Mouse (Mus musculus): ENCODE measurements around the gene Npas3. TPM values are rescaled to one million over a fixed set of nuclear protein-coding genes. Genes with fewer than 3 reads are reported as not detected.

Npas3 gene
- polyA plus RNA-seq, 1 experiment, result 0.30 TPM

DNA sequence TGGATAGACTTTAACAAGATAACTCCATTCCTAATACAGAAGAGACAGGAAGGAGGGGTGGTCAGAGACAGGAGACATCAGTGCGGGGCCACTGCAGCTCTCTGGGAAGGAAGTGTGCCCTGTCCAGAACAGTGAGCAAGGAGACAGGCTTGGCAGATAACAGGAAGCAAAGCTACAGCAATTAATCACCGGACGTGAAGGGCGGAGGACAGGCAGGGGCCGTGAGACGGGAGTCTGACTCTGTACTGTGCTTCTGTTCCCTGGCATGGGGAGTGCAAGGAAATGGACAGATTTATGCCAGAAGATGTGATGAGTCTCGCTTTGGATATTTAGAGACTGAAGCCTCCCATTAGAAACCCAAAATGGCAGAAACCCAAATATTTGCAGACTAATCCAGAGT is 47.3 kb downstream of the Npas3 start:
- DNase-seq (ENCODE audit: low read depth), result no peak

DNA sequence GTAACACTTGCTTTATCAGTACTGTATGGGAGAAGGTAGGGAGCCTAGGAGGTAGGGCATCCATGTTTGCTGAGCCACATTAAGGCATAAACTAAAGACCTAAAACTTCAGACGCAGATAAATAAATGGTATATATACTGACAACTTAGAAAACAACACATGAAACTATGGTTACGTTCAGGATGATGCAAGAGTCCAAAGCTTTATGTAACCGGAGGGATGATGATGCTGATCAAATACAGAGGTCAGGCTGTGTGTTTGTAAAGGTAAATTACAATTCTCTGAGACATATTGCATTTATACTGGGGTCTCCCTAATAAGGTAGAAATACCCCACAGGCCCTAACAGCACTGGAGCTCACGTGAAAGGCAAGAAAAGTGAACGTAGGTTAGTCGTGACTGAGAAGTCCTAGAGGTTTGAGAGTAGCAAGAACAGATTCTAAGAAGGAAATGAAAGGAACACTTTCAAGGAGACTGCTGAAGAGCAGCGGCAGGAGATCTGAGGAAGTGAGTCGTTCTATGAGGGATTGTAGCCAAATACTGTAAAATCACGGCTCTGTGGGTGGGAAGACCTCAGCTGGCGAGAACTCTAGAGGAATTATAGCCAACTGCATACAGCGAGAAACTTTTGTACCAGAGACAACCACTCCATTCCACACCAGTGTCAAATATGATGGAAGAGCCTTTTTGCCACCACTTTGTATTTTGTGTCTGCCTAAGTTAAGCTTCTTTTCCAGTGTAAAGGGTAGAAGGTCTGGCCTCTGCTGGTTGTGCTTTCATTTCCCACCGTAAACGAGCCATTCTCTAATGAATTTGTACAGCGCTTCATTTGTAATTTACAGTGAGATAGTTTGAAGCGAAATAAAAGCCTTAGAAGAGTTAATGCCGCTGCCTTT is 49.7 kb downstream of the Npas3 start:
- DNase-seq (ENCODE audit: low read depth), result no peak

DNA sequence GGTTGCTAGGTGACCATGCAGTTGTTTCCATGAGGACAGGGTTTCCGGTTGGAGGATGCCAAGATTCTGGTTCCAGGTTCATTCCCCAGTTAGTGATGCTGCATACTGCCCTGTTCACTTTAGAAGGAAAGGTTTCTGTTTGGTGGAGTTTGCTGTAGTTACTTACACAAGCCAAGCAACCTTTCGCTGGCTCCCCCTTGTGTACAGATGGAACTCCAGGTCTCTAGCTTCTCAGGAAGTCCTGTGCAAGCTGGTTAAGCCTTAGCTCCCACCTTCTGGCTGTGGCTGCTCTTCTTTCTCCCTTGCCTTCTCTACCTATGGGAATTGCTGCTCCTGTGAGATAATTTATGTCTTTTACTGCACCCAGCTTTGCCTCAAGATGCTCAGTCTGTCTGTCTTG is 52.5 kb downstream of the Npas3 start:
- no peak for DNase-seq (ENCODE audit: low read depth)

GRCm38 (mm10) chr12:53302129-53302528 is 53.7 kb downstream of the Npas3 start:
- DNase-seq (ENCODE audit: low read depth), result no peak

GRCm38 (mm10) chr12:53316715-53317114 is 68.2 kb downstream of the Npas3 start:
- no peak for DNase-seq (ENCODE audit: low read depth)

DNA sequence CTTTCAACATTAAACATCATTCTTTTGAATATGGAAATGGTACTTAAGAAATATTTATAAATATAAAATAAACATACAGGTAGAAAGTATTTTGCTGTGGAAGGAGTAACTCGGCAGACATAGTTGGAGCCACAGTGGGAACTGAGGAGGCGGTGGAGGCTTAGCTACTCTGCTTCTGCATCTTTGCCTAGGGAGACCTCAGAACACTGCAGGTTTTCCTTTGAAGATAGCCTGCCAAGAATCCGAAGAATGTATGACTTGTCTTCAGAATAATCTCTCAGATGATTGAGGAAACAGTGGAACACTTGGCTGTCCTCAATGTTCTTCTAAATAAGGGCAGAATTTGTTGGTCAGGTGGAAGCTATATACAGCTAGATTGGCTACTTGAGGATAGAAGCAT is 69.3 kb downstream of the Npas3 start:
- DNase-seq (ENCODE audit: low read depth), result no peak

GRCm38 (mm10) chr12:53320526-53320925 is 72.0 kb downstream of the Npas3 start:
- DNase-seq (ENCODE audit: low read depth), result no peak

DNA sequence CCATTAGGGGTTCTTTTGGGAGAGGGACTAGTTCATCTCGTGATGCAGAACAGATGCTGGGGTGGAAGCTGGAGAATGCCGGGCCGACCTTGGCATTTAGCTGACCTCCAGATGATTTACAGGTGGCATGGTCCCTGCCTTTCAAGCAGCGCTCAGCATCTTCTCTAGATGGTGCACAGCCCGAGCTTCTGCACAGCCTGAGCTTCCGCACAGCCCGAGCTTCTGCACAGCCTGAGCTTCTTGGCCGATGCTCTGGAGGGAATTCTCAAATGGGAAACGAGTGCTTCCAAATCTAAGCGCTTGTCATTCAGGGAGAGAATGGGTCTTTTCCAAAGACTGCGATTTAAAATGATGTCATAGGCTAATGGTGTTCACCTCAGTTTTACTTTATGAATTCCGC is 72.5 kb downstream of the Npas3 start:
- no peak for DNase-seq (ENCODE audit: low read depth)

- no peak for DNase-seq (ENCODE audit: low read depth)
These were observed 73.5 kb downstream of the Npas3 start for GRCm38 (mm10) chr12:53321944-53322343.

- no peak for DNase-seq (ENCODE audit: low read depth)
These were observed 79.2 kb downstream of the Npas3 start for GRCm38 (mm10) chr12:53327653-53328188.

GRCm38 (mm10) chr12:53328257-53328736 is 79.8 kb downstream of the Npas3 start:
- DNase-seq (ENCODE audit: low read depth), result no peak

GRCm38 (mm10) chr12:53330141-53330540 is 81.7 kb downstream of the Npas3 start:
- no peak for DNase-seq (ENCODE audit: low read depth)

- DNase-seq (ENCODE audit: low read depth), result no peak
These were observed 82.9 kb downstream of the Npas3 start for GRCm38 (mm10) chr12:53331391-53331790.

DNA sequence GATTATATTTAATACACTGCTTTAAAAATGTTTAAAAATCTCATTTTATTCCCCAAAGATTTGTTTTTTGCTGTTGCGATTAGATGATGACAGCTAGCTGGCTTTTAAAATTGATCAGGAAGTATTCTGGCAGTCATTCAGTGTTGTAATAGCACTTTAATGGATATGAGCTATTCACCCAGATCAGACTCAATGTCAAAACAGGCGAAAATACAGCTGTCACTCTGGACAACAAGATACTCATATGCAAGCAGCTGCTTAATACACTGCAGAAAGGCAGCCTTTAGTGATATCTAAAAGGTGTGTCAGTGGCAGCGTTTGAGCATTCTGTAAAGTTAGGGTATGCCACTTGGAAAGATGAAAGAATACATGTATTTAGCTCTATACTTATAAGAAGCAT is 83.3 kb downstream of the Npas3 start:
- DNase-seq (ENCODE audit: low read depth), result no peak

DNA sequence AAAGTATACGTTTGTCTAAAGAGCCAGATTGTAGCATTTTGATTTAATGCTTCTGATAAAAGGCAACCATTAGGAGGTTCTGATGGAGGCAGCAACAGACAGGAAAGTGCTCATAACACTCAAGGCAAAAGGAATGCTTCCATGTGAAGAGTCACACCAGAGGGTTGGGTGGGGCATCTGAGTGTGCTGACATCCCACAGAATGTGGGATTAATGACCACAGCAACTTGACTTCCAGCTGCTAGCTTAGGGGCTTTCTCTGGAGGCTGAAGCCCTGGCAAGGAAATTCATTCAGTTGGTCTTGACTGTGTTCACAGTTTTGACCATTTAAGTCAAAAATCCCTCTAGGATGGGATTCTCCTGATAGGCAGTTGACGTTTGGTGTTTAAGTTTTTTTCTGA is 84.8 kb downstream of the Npas3 start:
- no peak for DNase-seq (ENCODE audit: low read depth)

GRCm38 (mm10) chr12:53338349-53338948 is 90.0 kb downstream of the Npas3 start:
- DNase-seq (ENCODE audit: low read depth), result no peak

- no peak for DNase-seq (ENCODE audit: low read depth)
These were observed 94.3 kb downstream of the Npas3 start for GRCm38 (mm10) chr12:53342741-53343140.

DNA sequence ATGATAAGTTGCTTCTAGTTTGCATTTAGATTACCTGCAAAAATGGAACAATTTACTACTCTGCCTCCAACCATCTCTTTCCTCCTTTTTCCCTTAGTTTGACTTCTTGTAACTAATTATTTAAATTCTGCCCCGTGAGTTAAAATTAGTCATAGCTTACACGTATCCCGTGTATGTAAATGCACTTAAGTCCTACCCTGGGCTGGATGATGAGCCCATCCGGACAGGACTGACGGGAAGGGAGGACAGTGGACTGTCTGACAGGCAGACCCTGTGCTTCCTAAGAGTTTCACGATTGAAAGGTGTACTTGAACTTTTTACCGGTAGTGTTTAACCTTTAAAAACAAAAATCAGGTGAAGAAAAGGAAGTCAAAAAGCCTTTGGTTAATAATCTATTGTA is 103.4 kb downstream of the Npas3 start:
- no peak for DNase-seq (ENCODE audit: low read depth)

GRCm38 (mm10) chr12:53365751-53366150 is 117.3 kb downstream of the Npas3 start:
- DNase-seq (ENCODE audit: low read depth), result no peak

GRCm38 (mm10) chr12:53384851-53385250 is 136.4 kb downstream of the Npas3 start:
- DNase-seq (ENCODE audit: low read depth), result no peak

DNA sequence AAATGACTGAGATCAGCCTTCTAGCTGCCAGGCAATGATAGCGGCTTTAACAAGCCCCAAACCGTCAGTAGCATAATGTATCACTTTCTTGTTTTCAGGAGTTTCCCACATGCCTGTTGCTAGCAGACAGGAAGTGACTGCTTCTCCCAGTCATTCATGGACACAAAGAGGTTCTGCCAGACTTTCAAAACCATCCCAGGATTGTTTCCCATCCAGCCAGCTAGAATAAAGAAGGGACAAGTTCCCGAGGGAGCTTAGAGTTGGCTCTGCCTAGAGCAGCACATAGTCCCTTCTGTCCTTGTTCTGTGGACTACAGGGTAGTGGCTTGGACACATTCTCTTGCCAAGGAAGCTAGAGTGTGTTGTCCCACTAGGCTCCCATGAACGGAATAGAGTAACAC is 157.4 kb downstream of the Npas3 start:
- no peak for DNase-seq (ENCODE audit: low read depth)

GRCm38 (mm10) chr12:53407776-53408175 is 159.3 kb downstream of the Npas3 start:
- no peak for DNase-seq (ENCODE audit: low read depth)

GRCm38 (mm10) chr12:53409711-53410110 is 161.2 kb downstream of the Npas3 start:
- no peak for DNase-seq (ENCODE audit: low read depth)

Data from gonadal fat pad, adult 2 months (tissue).